Mouse (Mus musculus): Measurements from ENCODE around the gene Rgs7bp. TPM values are rescaled to one million over a fixed set of nuclear protein-coding genes. Genes with fewer than 3 reads are reported as not detected.

Rgs7bp gene
- under 0.01 TPM for polyA plus RNA-seq (2012; fragmentation: generic; extraction: Trizol)

GRCm38 (mm10) chr13:105054181-105054940, at the start of gene Rgs7bp:
TSS of gene Rgs7bp (minus strand) at chr13:105054930.
- Histone ChIP-seq H3K4me3 (no peak within 1 kb of the TSS), H3K4me2 (ENCODE audit: low read depth) (no peak within 1 kb of the TSS), H3K36me3 (ENCODE audit: control insufficient read depth, insufficient read depth) (no peaks in the 10 kb centered on the region), H3ac (ENCODE audit: control insufficient read depth, insufficient read length) (no peak within 1 kb of the TSS), H3K27me3 (ENCODE audit: control insufficient read depth, insufficient read depth, insufficient read length) (peaks cover 9% of the 10 kb centered on the region), H3K79me2 (ENCODE audit: control insufficient read depth, insufficient read depth) (no peaks in the 10 kb centered on the region)
- TF ChIP-seq SRF (IDR thresholded peaks at IDR 0.05; ENCODE audit: control insufficient read depth, insufficient read length, low read depth) = no peak
- no peak for TF ChIP-seq CEBPB (IDR thresholded peaks at IDR 0.05; ENCODE audit: insufficient read depth, poor library complexity, severe bottlenecking)
- TF ChIP-seq MYOG (IDR thresholded peaks at IDR 0.05; ENCODE audit: control insufficient read depth in 1 of 3, insufficient read depth in 1 of 3, insufficient read length in 2 of 3, low read depth in 2 of 3) = no peak
- no peak for TF ChIP-seq REST (IDR thresholded peaks at IDR 0.05; ENCODE audit: insufficient read depth, insufficient read length)
- no peak for TF ChIP-seq MYOD1 (IDR thresholded peaks at IDR 0.05; ENCODE audit: control insufficient read depth in 1 of 3, insufficient read length in 2 of 3, low read depth in 2 of 3)
- no peak for TF ChIP-seq E2F4 (IDR thresholded peaks at IDR 0.05; ENCODE audit: insufficient read depth)
- TF ChIP-seq TCF3 (IDR thresholded peaks at IDR 0.05; ENCODE audit: insufficient read length, low read depth) = no peak
- no peak for TF ChIP-seq USF1 (IDR thresholded peaks at IDR 0.05; ENCODE audit: low read depth)
- TF ChIP-seq POLR2AphosphoS2 (IDR thresholded peaks at IDR 0.05; ENCODE audit: insufficient read length, low read depth) = no peak
- no peak for TF ChIP-seq POLR2A (IDR thresholded peaks at IDR 0.05; ENCODE audit: insufficient read length, low read depth)
- TF ChIP-seq TCF12 (IDR thresholded peaks at IDR 0.05; ENCODE audit: insufficient read depth, poor library complexity, severe bottlenecking) = no peak
- TF ChIP-seq MAX (IDR thresholded peaks at IDR 0.05; ENCODE audit: low read depth) = no peak

DNA sequence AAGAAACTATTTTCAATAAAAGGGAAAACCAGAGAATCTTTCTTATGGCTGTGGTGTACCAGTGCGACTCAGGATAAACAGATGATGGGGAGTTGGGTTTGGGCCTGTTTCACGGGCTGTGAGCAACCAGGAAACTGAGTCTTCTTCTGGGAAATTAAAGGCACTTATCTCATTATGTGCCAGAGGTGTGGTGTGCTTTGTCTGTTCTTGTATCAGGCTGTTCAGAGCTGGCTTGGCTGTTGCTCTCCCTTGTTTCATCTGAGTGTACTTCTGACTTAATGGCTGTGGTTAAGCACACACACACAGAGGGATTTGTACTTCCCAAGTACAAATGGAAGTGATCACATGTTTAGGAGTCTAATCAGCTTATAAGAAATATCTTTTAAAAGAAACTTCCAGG, 49.7 kb upstream of the Rgs7bp start:
- Histone ChIP-seq H3K36me3 (ENCODE audit: control insufficient read depth, insufficient read depth) (no peaks in the 10 kb centered on the region), H3K79me2 (ENCODE audit: control insufficient read depth, insufficient read depth) (no peaks in the 10 kb centered on the region), H3K4me3 (no peak overlapping the region), H3ac (ENCODE audit: control insufficient read depth, insufficient read length) (no peak overlapping the region), H3K4me2 (ENCODE audit: low read depth) (no peak overlapping the region), H3K27me3 (ENCODE audit: control insufficient read depth, insufficient read depth, insufficient read length) (no peaks in the 10 kb centered on the region)
- TF ChIP-seq POLR2AphosphoS2 (IDR thresholded peaks at IDR 0.05; ENCODE audit: insufficient read length, low read depth) = no peak
- no peak for TF ChIP-seq E2F4 (IDR thresholded peaks at IDR 0.05; ENCODE audit: insufficient read depth)
- TF ChIP-seq POLR2A (IDR thresholded peaks at IDR 0.05; ENCODE audit: insufficient read length, low read depth) = no peak
- no peak for TF ChIP-seq TCF12 (IDR thresholded peaks at IDR 0.05; ENCODE audit: insufficient read depth, poor library complexity, severe bottlenecking)
- no peak for TF ChIP-seq MYOG (IDR thresholded peaks at IDR 0.05; ENCODE audit: control insufficient read depth in 1 of 3, insufficient read depth in 1 of 3, insufficient read length in 2 of 3, low read depth in 2 of 3)
- TF ChIP-seq USF1 (IDR thresholded peaks at IDR 0.05; ENCODE audit: low read depth) = no peak
- no peak for TF ChIP-seq TCF3 (IDR thresholded peaks at IDR 0.05; ENCODE audit: insufficient read length, low read depth)

DNA sequence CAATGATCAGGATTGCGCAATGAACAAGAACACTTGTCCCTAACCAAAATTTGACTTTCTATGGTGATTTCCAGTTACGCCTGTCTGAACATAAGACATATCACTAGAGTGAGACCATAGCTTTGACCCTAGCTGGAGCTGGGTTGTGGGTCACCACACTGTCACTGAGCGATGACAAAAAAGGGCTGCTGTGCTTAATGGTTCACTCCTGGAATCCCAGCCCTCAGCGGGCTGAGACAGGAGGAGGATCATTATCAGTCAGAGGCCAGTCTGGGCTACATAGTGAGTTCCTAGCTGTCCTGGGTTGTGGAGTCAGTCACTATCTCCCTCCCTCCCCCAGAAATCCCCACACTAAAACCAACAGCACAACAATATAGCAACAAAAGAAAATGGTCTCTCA, 46.0 kb upstream of the Rgs7bp start:
- TF ChIP-seq REST (IDR thresholded peaks at IDR 0.05; ENCODE audit: insufficient read depth, insufficient read length) (no peak), POLR2AphosphoS2 (IDR thresholded peaks at IDR 0.05; ENCODE audit: insufficient read length, low read depth) (no peak), POLR2A (IDR thresholded peaks at IDR 0.05; ENCODE audit: insufficient read length, low read depth) (no peak), TCF3 (IDR thresholded peaks at IDR 0.05; ENCODE audit: insufficient read length, low read depth) (no peak), E2F4 (IDR thresholded peaks at IDR 0.05; ENCODE audit: insufficient read depth) (no peak), TCF12 (IDR thresholded peaks at IDR 0.05; ENCODE audit: insufficient read depth, poor library complexity, severe bottlenecking) (no peak), USF1 (IDR thresholded peaks at IDR 0.05; ENCODE audit: low read depth) (no peak), SRF (IDR thresholded peaks at IDR 0.05; ENCODE audit: control insufficient read depth, insufficient read length, low read depth) (no peak), MAX (IDR thresholded peaks at IDR 0.05; ENCODE audit: low read depth) (no peak), MYOD1 (IDR thresholded peaks at IDR 0.05; ENCODE audit: control insufficient read depth in 1 of 3, insufficient read length in 2 of 3, low read depth in 2 of 3) (no peak)
- no peaks in the 10 kb centered on the region for H3K36me3 ChIP-seq (ENCODE audit: control insufficient read depth, insufficient read depth)
- no peak overlapping the region for H3K4me2 ChIP-seq (ENCODE audit: low read depth)
- H3ac ChIP-seq (ENCODE audit: control insufficient read depth, insufficient read length) = no peak overlapping the region
- no peaks in the 10 kb centered on the region for H3K27me3 ChIP-seq (ENCODE audit: control insufficient read depth, insufficient read depth, insufficient read length)
- H3K4me3 ChIP-seq = no peak overlapping the region
- H3K79me2 ChIP-seq (ENCODE audit: control insufficient read depth, insufficient read depth) = no peaks in the 10 kb centered on the region

- TF ChIP-seq MAX (IDR thresholded peaks at IDR 0.05; ENCODE audit: low read depth) (no peak), REST (IDR thresholded peaks at IDR 0.05; ENCODE audit: insufficient read depth, insufficient read length) (no peak), CEBPB (IDR thresholded peaks at IDR 0.05; ENCODE audit: insufficient read depth, poor library complexity, severe bottlenecking) (no peak), POLR2A (IDR thresholded peaks at IDR 0.05; ENCODE audit: insufficient read length, low read depth) (no peak), SRF (IDR thresholded peaks at IDR 0.05; ENCODE audit: control insufficient read depth, insufficient read length, low read depth) (no peak), E2F4 (IDR thresholded peaks at IDR 0.05; ENCODE audit: insufficient read depth) (no peak), MYOG (IDR thresholded peaks at IDR 0.05; ENCODE audit: control insufficient read depth in 1 of 3, insufficient read depth in 1 of 3, insufficient read length in 2 of 3, low read depth in 2 of 3) (no peak), TCF12 (IDR thresholded peaks at IDR 0.05; ENCODE audit: insufficient read depth, poor library complexity, severe bottlenecking) (no peak), USF1 (IDR thresholded peaks at IDR 0.05; ENCODE audit: low read depth) (no peak)
- Histone ChIP-seq H3K27me3 (ENCODE audit: control insufficient read depth, insufficient read depth, insufficient read length) (no peaks in the 10 kb centered on the region), H3K79me2 (ENCODE audit: control insufficient read depth, insufficient read depth) (no peaks in the 10 kb centered on the region)
These were observed 41.6 kb upstream of the Rgs7bp start for GRCm38 (mm10) chr13:105096316-105096715.

More at GRCm38 (mm10) chr13:105096316-105096715, 41.6 kb upstream of the Rgs7bp start:
- Histone ChIP-seq H3ac (ENCODE audit: control insufficient read depth, insufficient read length) (no peak overlapping the region), H3K4me2 (ENCODE audit: low read depth) (no peak overlapping the region), H3K36me3 (ENCODE audit: control insufficient read depth, insufficient read depth) (no peaks in the 10 kb centered on the region), H3K4me3 (no peak overlapping the region)
